Mouse (Mus musculus): ENCODE data around the gene Cacna1f. TPM values are rescaled to one million over a fixed set of nuclear protein-coding genes. Genes with fewer than 3 reads are reported as not detected.
A peak's percentile ranks its signal among the peaks of the same experiment; 100 is the strongest.

The Cacna1f gene
- polyA plus RNA-seq, 1 experiment from 2014 or later: not detected

DNA sequence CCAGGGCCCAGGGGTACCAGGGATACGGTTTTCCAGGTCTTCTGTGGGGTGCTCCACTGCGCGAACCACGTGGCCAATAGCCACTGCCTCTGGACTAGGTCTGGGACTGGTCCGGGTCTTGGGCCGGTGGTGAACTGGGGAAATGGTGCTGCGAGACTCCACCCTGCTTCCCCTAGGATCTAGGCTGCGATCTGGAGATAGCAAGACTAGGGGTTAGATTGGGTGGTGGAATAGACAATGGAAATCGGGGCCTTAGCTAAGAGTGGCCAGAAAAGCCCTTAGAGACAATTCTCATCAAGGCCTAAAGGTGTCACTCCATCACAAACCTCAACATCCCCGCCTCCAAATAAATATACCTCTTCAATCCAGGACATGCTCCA lies 68.1 kb downstream of the Cacna1f start:
- ATAC-seq (replicated peaks; ENCODE audit: low FRiP score, low TSS enrichment, low read depth): no peak
- peak overlapping the region; percentile 45 for H3K4me2 ChIP-seq (ENCODE audit: low read length)
- no peaks in the 10 kb centered on the region for H3K9me3 ChIP-seq (ENCODE audit: control insufficient read depth, low read length)
- H3K4me1 ChIP-seq (replicated peaks; ENCODE audit: control insufficient read depth, insufficient read depth, low read length): no peaks in the 10 kb centered on the region
- no peak for DNase-seq (ENCODE audit: low spot score)
- WGBS: 33% methylated on average over 10 of the region's 10 CpGs
- H3K9ac ChIP-seq (ENCODE audit: low read length): peak overlapping the region; percentile 35; the same call in 1 of the 2 replicates
- no peaks in the 10 kb centered on the region for H3K36me3 ChIP-seq (ENCODE audit: control insufficient read depth, insufficient read depth, low read length)
- no peaks in the 10 kb centered on the region for H3K27me3 ChIP-seq (replicated peaks; ENCODE audit: control insufficient read depth, insufficient read depth, low read length)
- peak overlapping the region; percentile 67; the same call in 1 of the 2 replicates for H3K27ac ChIP-seq (ENCODE audit: low read depth)
- H3K4me3 ChIP-seq (ENCODE audit: low read depth, low read length): peak overlapping the region; percentile 22; the same call in 1 of the 2 replicates

DNA sequence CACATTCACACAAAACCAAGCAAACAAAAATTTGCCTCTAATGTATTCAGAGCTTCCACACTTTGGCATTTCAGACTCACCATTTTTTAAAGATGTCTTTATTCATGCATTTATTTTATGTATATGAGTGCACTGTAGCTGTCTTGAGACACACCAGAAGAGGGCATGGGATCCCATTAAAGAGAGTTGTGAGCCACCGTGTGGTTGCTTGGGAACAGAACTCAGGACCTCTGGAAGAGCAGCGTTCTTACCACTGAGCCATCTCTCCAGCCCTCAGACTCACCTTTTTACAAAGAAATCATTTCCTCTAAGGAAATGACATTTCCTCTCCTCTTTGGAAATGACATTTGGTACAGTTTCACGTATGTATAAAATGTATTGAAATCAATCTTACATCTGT lies 72.1 kb downstream of the Cacna1f start:
- no peak for ATAC-seq (replicated peaks; ENCODE audit: low FRiP score, low TSS enrichment, low read depth)
- Histone ChIP-seq H3K27me3 (replicated peaks; ENCODE audit: control insufficient read depth, insufficient read depth, low read length) (no peaks in the 10 kb centered on the region), H3K4me1 (replicated peaks; ENCODE audit: control insufficient read depth, insufficient read depth, low read length) (no peaks in the 10 kb centered on the region), H3K4me2 (ENCODE audit: low read length) (no peak overlapping the region), H3K27ac (ENCODE audit: low read depth) (no peak overlapping the region), H3K9me3 (ENCODE audit: control insufficient read depth, low read length) (no peaks in the 10 kb centered on the region), H3K36me3 (ENCODE audit: control insufficient read depth, insufficient read depth, low read length) (no peaks in the 10 kb centered on the region), H3K4me3 (ENCODE audit: low read depth, low read length) (no peak overlapping the region), H3K9ac (ENCODE audit: low read length) (no peak overlapping the region)
- no peak for DNase-seq (ENCODE audit: low spot score)
- WGBS: 36% methylated on average over 3 of the region's 3 CpGs

- peak; percentile 86 for DNase-seq (ENCODE audit: low spot score)
- ATAC-seq (replicated peaks; ENCODE audit: low FRiP score, low TSS enrichment, low read depth): peak; percentile 90
- no peaks in the 10 kb centered on the region for H3K9me3 ChIP-seq (ENCODE audit: control insufficient read depth, low read length)
- H3K4me1 ChIP-seq (replicated peaks; ENCODE audit: control insufficient read depth, insufficient read depth, low read length): no peaks in the 10 kb centered on the region
- H3K27ac ChIP-seq (ENCODE audit: low read depth): no peak overlapping the region
- peak overlapping the region; percentile 46 for H3K4me2 ChIP-seq (ENCODE audit: low read length)
- H3K36me3 ChIP-seq (ENCODE audit: control insufficient read depth, insufficient read depth, low read length): no peaks in the 10 kb centered on the region
- 20% methylated on average over 27 of the region's 27 CpGs for WGBS
- H3K4me3 ChIP-seq (ENCODE audit: low read depth, low read length): peak overlapping the region; percentile 18; the same call in 1 of the 2 replicates
- H3K27me3 ChIP-seq (replicated peaks; ENCODE audit: control insufficient read depth, insufficient read depth, low read length): no peaks in the 10 kb centered on the region
- H3K9ac ChIP-seq (ENCODE audit: low read length): no peak overlapping the region
Observed at GRCm38 (mm10) chrX:7679405-7680056, 72.6 kb downstream of the Cacna1f start.

DNA sequence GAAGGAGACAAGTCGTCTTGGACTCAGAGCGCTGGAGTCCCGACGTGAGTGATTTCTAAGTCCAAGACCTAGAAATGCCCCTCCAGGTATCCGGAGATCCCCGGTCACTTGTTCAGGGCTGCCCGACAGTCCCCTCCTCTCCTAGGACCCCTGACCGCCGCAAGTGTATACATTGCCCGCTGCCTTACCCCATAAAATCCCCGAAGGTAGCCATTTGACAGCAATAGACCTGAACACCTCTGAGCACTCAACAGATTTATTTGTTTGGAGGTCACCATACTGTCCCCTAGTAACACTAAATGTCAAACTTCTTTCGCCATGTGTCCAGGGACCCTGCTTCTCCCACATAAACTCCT lies 73.2 kb downstream of the Cacna1f start:
- H3K4me2 ChIP-seq (ENCODE audit: low read length): peak overlapping the region; percentile 46
- no peaks in the 10 kb centered on the region for H3K4me1 ChIP-seq (replicated peaks; ENCODE audit: control insufficient read depth, insufficient read depth, low read length)
- 14% methylated on average over 12 of the region's 12 CpGs for WGBS
- no peak overlapping the region for H3K9ac ChIP-seq (ENCODE audit: low read length)
- H3K36me3 ChIP-seq (ENCODE audit: control insufficient read depth, insufficient read depth, low read length): no peaks in the 10 kb centered on the region
- no peaks in the 10 kb centered on the region for H3K27me3 ChIP-seq (replicated peaks; ENCODE audit: control insufficient read depth, insufficient read depth, low read length)
- DNase-seq (ENCODE audit: low spot score): no peak
- peak overlapping the region; percentile 18; the same call in 1 of the 2 replicates for H3K4me3 ChIP-seq (ENCODE audit: low read depth, low read length)
- H3K9me3 ChIP-seq (ENCODE audit: control insufficient read depth, low read length): no peaks in the 10 kb centered on the region
- ATAC-seq (replicated peaks; ENCODE audit: low FRiP score, low TSS enrichment, low read depth): no peak
- no peak overlapping the region for H3K27ac ChIP-seq (ENCODE audit: low read depth)

DNA sequence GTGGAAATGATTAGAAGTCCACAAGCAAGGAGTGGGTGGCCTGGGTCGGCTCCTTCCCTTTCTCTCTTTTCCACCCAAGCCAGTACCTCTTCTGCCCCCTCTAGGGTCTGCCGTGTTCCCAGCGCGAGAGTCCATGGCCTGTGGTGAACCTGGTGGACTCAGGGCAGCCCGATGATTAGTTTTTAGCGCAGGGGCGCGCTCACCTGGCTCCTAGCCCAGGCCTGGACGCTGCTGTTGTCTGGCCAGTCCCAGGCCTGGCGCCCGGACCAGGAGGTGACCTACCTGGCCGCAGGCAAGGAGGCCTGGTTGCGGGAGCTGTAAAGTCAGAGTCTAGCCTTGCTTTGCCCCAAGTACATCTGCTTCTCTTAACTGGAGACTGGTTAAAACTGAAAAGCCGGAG lies 74.0 kb downstream of the Cacna1f start, which contains the start of gene Magix:
Magix (minus strand) TSS at position 388 of the 400 bp plus-strand sequence.
- H3K4me2 ChIP-seq (ENCODE audit: low read length): peak within 1 kb of the TSS; percentile 46
- no peaks in the 10 kb centered on the region for H3K36me3 ChIP-seq (ENCODE audit: control insufficient read depth, insufficient read depth, low read length)
- no peaks in the 10 kb centered on the region for H3K27me3 ChIP-seq (replicated peaks; ENCODE audit: control insufficient read depth, insufficient read depth, low read length)
- H3K27ac ChIP-seq (ENCODE audit: low read depth): no peak within 1 kb of the TSS
- 69% methylated on average over 14 of the region's 14 CpGs for WGBS
- H3K4me1 ChIP-seq (replicated peaks; ENCODE audit: control insufficient read depth, insufficient read depth, low read length): no peaks in the 10 kb centered on the region
- ATAC-seq (replicated peaks; ENCODE audit: low FRiP score, low TSS enrichment, low read depth) (no peak), DNase-seq (ENCODE audit: low spot score) (no peak)
- H3K9ac ChIP-seq (ENCODE audit: low read length): no peak within 1 kb of the TSS
- H3K4me3 ChIP-seq (ENCODE audit: low read depth, low read length): peak within 1 kb of the TSS; percentile 18; the same call in 1 of the 2 replicates
- H3K9me3 ChIP-seq (ENCODE audit: control insufficient read depth, low read length): no peaks in the 10 kb centered on the region

Other genes with a start within 250 kb of the Cacna1f start
- 0.32 and 0.50 TPM in 2 replicates for gene Usp27x, start 231.3 kb upstream of the Cacna1f start, polyA plus RNA-seq (2014; fragmentation: Nextera tagmentation; extraction: Ambion mirVana)
- gene Foxp3, start 33.4 kb upstream of the Cacna1f start, polyA plus RNA-seq (2014; fragmentation: Nextera tagmentation; extraction: Ambion mirVana): 0.05 TPM in 1 of 2 replicates, not detected in the other
- gene Ppp1r3f, start 32.8 kb upstream of the Cacna1f start, polyA plus RNA-seq (2014; fragmentation: Nextera tagmentation; extraction: Ambion mirVana): 1.4 and 2.2 TPM in 2 replicates
- gene Ccdc22, start 1.6 kb upstream of the Cacna1f start, polyA plus RNA-seq (2014; fragmentation: Nextera tagmentation; extraction: Ambion mirVana): 28.0 and 29.7 TPM in 2 replicates
- 3.1 and 3.9 TPM in 2 replicates for gene Syp, start 31.4 kb downstream of the Cacna1f start, polyA plus RNA-seq (2014; fragmentation: Nextera tagmentation; extraction: Ambion mirVana)
- gene Prickle3, start 50.2 kb downstream of the Cacna1f start, polyA plus RNA-seq (2014; fragmentation: Nextera tagmentation; extraction: Ambion mirVana): 6.5 and 8.2 TPM in 2 replicates
- 238 TPM in 2 replicates for gene Plp2, start 64.3 kb downstream of the Cacna1f start, polyA plus RNA-seq (2014; fragmentation: Nextera tagmentation; extraction: Ambion mirVana)
- gene Magix, start 74.2 kb downstream of the Cacna1f start, polyA plus RNA-seq (2014; fragmentation: Nextera tagmentation; extraction: Ambion mirVana): 0.39 and 0.57 TPM in 2 replicates
- 33.6 and 38.0 TPM in 2 replicates for gene Gpkow, start 90.0 kb downstream of the Cacna1f start, polyA plus RNA-seq (2014; fragmentation: Nextera tagmentation; extraction: Ambion mirVana)
- gene Wdr45, start 107.2 kb downstream of the Cacna1f start, polyA plus RNA-seq (2014; fragmentation: Nextera tagmentation; extraction: Ambion mirVana): 21.5 and 24.9 TPM in 2 replicates
- 0.42 TPM in 1 of 2 replicates, not detected in the other for gene Gm45208, start 115.2 kb downstream of the Cacna1f start, polyA plus RNA-seq (2014; fragmentation: Nextera tagmentation; extraction: Ambion mirVana)
- 81.0 and 81.1 TPM in 2 replicates for gene Praf2, start 121.4 kb downstream of the Cacna1f start, polyA plus RNA-seq (2014; fragmentation: Nextera tagmentation; extraction: Ambion mirVana)
- 14.1 and 15.4 TPM in 2 replicates for gene Ccdc120, start 143.8 kb downstream of the Cacna1f start, polyA plus RNA-seq (2014; fragmentation: Nextera tagmentation; extraction: Ambion mirVana)
- gene Tfe3, start 155.5 kb downstream of the Cacna1f start, polyA plus RNA-seq (2014; fragmentation: Nextera tagmentation; extraction: Ambion mirVana): 18.5 and 19.7 TPM in 2 replicates
- 31.3 and 35.8 TPM in 2 replicates for gene Gripap1, start 182.7 kb downstream of the Cacna1f start, polyA plus RNA-seq (2014; fragmentation: Nextera tagmentation; extraction: Ambion mirVana)
- gene Kcnd1, start 215.2 kb downstream of the Cacna1f start, polyA plus RNA-seq (2014; fragmentation: Nextera tagmentation; extraction: Ambion mirVana): 1.6 and 2.2 TPM in 2 replicates
- gene Otud5, start 234.3 kb downstream of the Cacna1f start, polyA plus RNA-seq (2014; fragmentation: Nextera tagmentation; extraction: Ambion mirVana): 30.4 and 32.1 TPM in 2 replicates

Data from intestine, embryonic 14.5 days (tissue).